8 mouse cellular contexts compared by ENCODE assay signal in the genomic region with DNA sequence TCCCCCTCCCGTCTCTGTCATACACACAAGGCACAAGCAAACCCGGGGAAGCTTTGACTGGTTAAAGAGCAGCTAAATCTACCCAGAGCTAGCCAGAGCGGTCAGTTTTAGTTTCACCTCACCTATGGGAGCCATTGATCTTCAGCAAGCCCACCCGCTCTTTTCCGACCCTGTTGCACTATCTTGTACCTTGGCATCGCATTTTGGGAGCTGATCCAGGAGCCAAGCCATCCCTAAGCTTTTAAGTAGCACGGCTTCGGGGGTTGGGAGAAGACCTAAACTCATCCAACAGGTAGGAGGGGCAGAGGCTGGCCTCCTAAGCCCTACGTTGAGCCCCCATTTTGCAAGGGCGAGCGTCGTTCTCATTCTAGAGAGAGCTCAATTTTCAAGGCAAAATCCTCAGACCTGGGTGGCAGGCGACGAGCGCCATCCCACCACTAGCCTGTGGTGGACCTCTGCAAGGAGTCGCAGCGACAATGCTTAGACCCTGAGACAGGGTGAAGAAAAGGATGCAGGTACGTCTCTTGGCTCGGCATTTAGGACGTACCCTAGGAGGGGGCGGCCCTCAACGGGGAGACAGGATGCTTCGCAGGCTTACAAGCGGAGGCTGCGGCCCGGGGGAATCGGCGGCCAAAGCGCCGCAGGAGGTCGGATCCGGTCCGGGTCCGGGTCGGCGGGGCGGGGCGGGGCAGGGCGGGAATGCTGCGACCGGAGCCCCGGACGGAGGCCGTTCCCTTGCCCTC. TPM values are rescaled to one million over a fixed set of nuclear protein-coding genes. Genes with fewer than 3 reads are reported as not detected.
DNase-seq lines count a peak whose midpoint lies in the region; ATAC-seq and TF ChIP-seq lines count a peak whose summit lies in the region.

No protein-coding gene starts in this region.

- peak overlapping the region; percentile 58 for H3K4me2 ChIP-seq in hindbrain, embryonic 14.5 days (replicated peaks)

- no peaks in the 10 kb centered on the region for H3K36me3 ChIP-seq in kidney, adult 2 months (ENCODE audit: control insufficient read depth, insufficient read depth, low read length)
- no peaks in the 10 kb centered on the region for H3K36me3 ChIP-seq in ES-Bruce4 (ENCODE audit: control insufficient read depth, insufficient read depth, low read length, poor library complexity, severe bottlenecking)
- peaks cover 9% of the 10 kb centered on the region; the same call in 1 of the 2 replicates for H3K36me3 ChIP-seq in embryonic facial prominence, embryonic 10.5 days (replicated peaks)
- H3K36me3 ChIP-seq in hindbrain, embryonic 14.5 days (replicated peaks; ENCODE audit: control insufficient read depth, insufficient read depth): peaks cover 9% of the 10 kb centered on the region; the same call in 1 of the 2 replicates
- 0 out of 2 replicates have a peak, but pooled peaks cover 4% of the 10 kb centered on the region for H3K36me3 ChIP-seq in midbrain, embryonic 10.5 days

- peak; percentile 76 for ATAC-seq in hindbrain, embryonic 14.5 days (ENCODE audit: low FRiP score)

- peak overlapping the region; percentile 72 for H3K27ac ChIP-seq in kidney, adult 2 months (ENCODE audit: insufficient read depth, low read depth, low read length)
- peak overlapping the region; percentile 84 for H3K27ac ChIP-seq in ES-Bruce4 (ENCODE audit: insufficient read depth, low read length)
- H3K27ac ChIP-seq in embryonic facial prominence, embryonic 10.5 days (replicated peaks): peak overlapping the region; percentile 93
- peak overlapping the region; percentile 83 for H3K27ac ChIP-seq in hindbrain, embryonic 14.5 days
- H3K27ac ChIP-seq in midbrain, embryonic 10.5 days (replicated peaks): peak overlapping the region; percentile 92

- H3K27me3 ChIP-seq in kidney, adult 2 months (replicated peaks; ENCODE audit: control insufficient read depth, insufficient read depth, low read length): no peaks in the 10 kb centered on the region
- no peaks in the 10 kb centered on the region for H3K27me3 ChIP-seq in ES-Bruce4 (ENCODE audit: control insufficient read depth, insufficient read depth, low read length, poor library complexity, severe bottlenecking)
- H3K27me3 ChIP-seq in embryonic facial prominence, embryonic 10.5 days (replicated peaks; ENCODE audit: low read depth, poor library complexity, severe bottlenecking): no peaks in the 10 kb centered on the region
- no peaks in the 10 kb centered on the region for H3K27me3 ChIP-seq in hindbrain, embryonic 14.5 days (ENCODE audit: control insufficient read depth, insufficient read depth, low read length)
- H3K27me3 ChIP-seq in midbrain, embryonic 10.5 days (ENCODE audit: low read depth, poor library complexity, severe bottlenecking): no peaks in the 10 kb centered on the region

- TF ChIP-seq POLR2A in kidney, adult 2 months (IDR thresholded peaks at IDR 0.05; ENCODE audit: low read depth, low read length): no peak
- TF ChIP-seq POLR2A in ES-Bruce4 (IDR thresholded peaks at IDR 0.05; ENCODE audit: insufficient read depth, low read length): no peak

- no peaks in the 10 kb centered on the region for H3K9me3 ChIP-seq in ES-Bruce4 (replicated peaks; ENCODE audit: control insufficient read depth, insufficient read depth, low read length, poor library complexity, severe bottlenecking)
- no peaks in the 10 kb centered on the region for H3K9me3 ChIP-seq in embryonic facial prominence, embryonic 10.5 days
- H3K9me3 ChIP-seq in hindbrain, embryonic 14.5 days (ENCODE audit: control insufficient read depth, low read length): no peaks in the 10 kb centered on the region
- H3K9me3 ChIP-seq in midbrain, embryonic 10.5 days (replicated peaks): no peaks in the 10 kb centered on the region

- H3K4me1 ChIP-seq in kidney, adult 2 months (ENCODE audit: control insufficient read depth, insufficient read depth, low read length): peaks cover 17% of the 10 kb centered on the region; the same call in 1 of the 2 replicates
- peaks cover 4% of the 10 kb centered on the region for H3K4me1 ChIP-seq in ES-Bruce4 (ENCODE audit: control insufficient read depth, insufficient read depth, low read length)
- H3K4me1 ChIP-seq in embryonic facial prominence, embryonic 10.5 days: peaks cover 36% of the 10 kb centered on the region
- H3K4me1 ChIP-seq in hindbrain, embryonic 14.5 days (replicated peaks; ENCODE audit: control insufficient read depth, insufficient read depth, low read length): peaks cover 30% of the 10 kb centered on the region
- H3K4me1 ChIP-seq in midbrain, embryonic 10.5 days: peaks cover 41% of the 10 kb centered on the region

- whole genome bisulfite sequencing in kidney, adult 2 months: 2% methylated on average over 44 of the region's 44 CpGs
- WGBS in embryonic facial prominence, embryonic 10.5 days: under 1% methylated on average over 44 of the region's 44 CpGs
- 2% methylated on average over 40 of the region's 44 CpGs for WGBS in hindbrain, embryonic 14.5 days
- 1% methylated on average over 38 of the region's 44 CpGs for WGBS in midbrain, embryonic 10.5 days

- peak overlapping the region; percentile 73 for H3K4me3 ChIP-seq in kidney, adult 2 months (ENCODE audit: insufficient read depth, low read depth, low read length)
- H3K4me3 ChIP-seq in ES-Bruce4 (ENCODE audit: low read depth, low read length): peak overlapping the region; percentile 94
- peak overlapping the region; percentile 97 for H3K4me3 ChIP-seq in embryonic facial prominence, embryonic 10.5 days
- H3K4me3 ChIP-seq in hindbrain, embryonic 14.5 days (replicated peaks; ENCODE audit: low read length): peak overlapping the region; percentile 57
- H3K4me3 ChIP-seq in midbrain, embryonic 10.5 days: peak overlapping the region; percentile 94

- TF ChIP-seq EP300 in ES-Bruce4 (IDR thresholded peaks at IDR 0.05; ENCODE audit: insufficient read depth, low read depth, low read length): no peak

- TF ChIP-seq CTCF in kidney, adult 2 months (conservative IDR thresholded peaks at IDR 0.05; ENCODE audit: insufficient read depth, insufficient read length, low read depth, low read length): no peak
- TF ChIP-seq CTCF in ES-Bruce4 (IDR thresholded peaks at IDR 0.05; ENCODE audit: low read depth, low read length): no peak

- peak overlapping the region; percentile 72 for H3K9ac ChIP-seq in ES-Bruce4 (ENCODE audit: low read depth, poor library complexity, severe bottlenecking)
- peak overlapping the region; percentile 78 for H3K9ac ChIP-seq in hindbrain, embryonic 14.5 days

- peak; percentile 34 for DNase-seq in kidney, adult 2 months
- no peak for DNase-seq in kidney, postnatal 25 days
- no peak for DNase-seq in embryonic facial prominence, embryonic 10.5 days (ENCODE audit: low spot score)
- peak; percentile 29 for DNase-seq in hindbrain, embryonic 14.5 days (ENCODE audit: low spot score)
- DNase-seq in midbrain, embryonic 10.5 days (ENCODE audit: low spot score): no peak
- DNase-seq in thymus, postnatal 25 days: no peak
- DNase-seq in thymus, postnatal 14 days: no peak

RNA-seq across cellular contexts. Expression of a gene that starts 0.5 kb away (rescaled TPM):
- 45.8 and 59.5 TPM in 2 replicates for polyA plus RNA-seq in kidney, adult 2 months (2012; rRNA removed)
- 33.8 and 35.1 TPM in 2 replicates for polyA plus RNA-seq in ES-Bruce4 (2011; ENCODE audit: insufficient read depth, insufficient read length, low read depth, missing spikeins)
- 7.1 and 7.4 TPM in 2 replicates for polyA plus RNA-seq in embryonic facial prominence, embryonic 10.5 days (2016; fragmentation: Nextera tagmentation; extraction: Ambion mirVana)
- polyA plus RNA-seq in hindbrain, embryonic 14.5 days (2014; fragmentation: Nextera tagmentation; extraction: Ambion mirVana): 13.2 and 16.0 TPM in 2 replicates
- polyA plus RNA-seq in midbrain, embryonic 10.5 days (2016; fragmentation: Nextera tagmentation; extraction: Ambion mirVana): 6.0 and 8.3 TPM in 2 replicates

RNA-seq across cellular contexts. Expression of a gene that starts 9.6 kb away (rescaled TPM):
- polyA plus RNA-seq in kidney, adult 2 months (2012; rRNA removed): 156 and 161 TPM in 2 replicates
- polyA plus RNA-seq in ES-Bruce4 (2011; ENCODE audit: insufficient read depth, insufficient read length, low read depth, missing spikeins): 171 and 173 TPM in 2 replicates
- 8.1 and 8.2 TPM in 2 replicates for polyA plus RNA-seq in embryonic facial prominence, embryonic 10.5 days (2016; fragmentation: Nextera tagmentation; extraction: Ambion mirVana)
- 18.7 and 18.8 TPM in 2 replicates for polyA plus RNA-seq in hindbrain, embryonic 14.5 days (2014; fragmentation: Nextera tagmentation; extraction: Ambion mirVana)
- polyA plus RNA-seq in midbrain, embryonic 10.5 days (2016; fragmentation: Nextera tagmentation; extraction: Ambion mirVana): 6.0 and 6.3 TPM in 2 replicates

RNA-seq across cellular contexts. Expression of a gene that starts 30.5 kb away (rescaled TPM):
- 49.0 and 69.1 TPM in 2 replicates for polyA plus RNA-seq in kidney, adult 2 months (2012; rRNA removed)
- polyA plus RNA-seq in ES-Bruce4 (2011; ENCODE audit: insufficient read depth, insufficient read length, low read depth, missing spikeins): 39.0 and 41.2 TPM in 2 replicates
- 35.2 and 37.7 TPM in 2 replicates for polyA plus RNA-seq in embryonic facial prominence, embryonic 10.5 days (2016; fragmentation: Nextera tagmentation; extraction: Ambion mirVana)
- polyA plus RNA-seq in hindbrain, embryonic 14.5 days (2014; fragmentation: Nextera tagmentation; extraction: Ambion mirVana): 27.2 TPM in 2 replicates
- polyA plus RNA-seq in midbrain, embryonic 10.5 days (2016; fragmentation: Nextera tagmentation; extraction: Ambion mirVana): 36.8 and 41.9 TPM in 2 replicates

RNA-seq across cellular contexts. Expression of a gene that starts 46.4 kb away (rescaled TPM):
- 4.7 and 4.8 TPM in 2 replicates for polyA plus RNA-seq in kidney, adult 2 months (2012; rRNA removed)
- 15.2 and 17.2 TPM in 2 replicates for polyA plus RNA-seq in ES-Bruce4 (2011; ENCODE audit: insufficient read depth, insufficient read length, low read depth, missing spikeins)
- 12.7 and 13.9 TPM in 2 replicates for polyA plus RNA-seq in embryonic facial prominence, embryonic 10.5 days (2016; fragmentation: Nextera tagmentation; extraction: Ambion mirVana)
- 1.6 and 1.9 TPM in 2 replicates for polyA plus RNA-seq in hindbrain, embryonic 14.5 days (2014; fragmentation: Nextera tagmentation; extraction: Ambion mirVana)
- polyA plus RNA-seq in midbrain, embryonic 10.5 days (2016; fragmentation: Nextera tagmentation; extraction: Ambion mirVana): 12.1 and 13.5 TPM in 2 replicates

RNA-seq across cellular contexts. Expression of a gene that starts 47.4 kb away (rescaled TPM):
- polyA plus RNA-seq in kidney, adult 2 months (2012; rRNA removed): 78.0 and 98.0 TPM in 2 replicates
- 6.5 and 8.0 TPM in 2 replicates for polyA plus RNA-seq in ES-Bruce4 (2011; ENCODE audit: insufficient read depth, insufficient read length, low read depth, missing spikeins)
- 18.3 and 19.9 TPM in 2 replicates for polyA plus RNA-seq in embryonic facial prominence, embryonic 10.5 days (2016; fragmentation: Nextera tagmentation; extraction: Ambion mirVana)
- 29.8 and 31.0 TPM in 2 replicates for polyA plus RNA-seq in hindbrain, embryonic 14.5 days (2014; fragmentation: Nextera tagmentation; extraction: Ambion mirVana)
- polyA plus RNA-seq in midbrain, embryonic 10.5 days (2016; fragmentation: Nextera tagmentation; extraction: Ambion mirVana): 16.9 and 18.6 TPM in 2 replicates

Comparison
In these comparisons a context has a peak if more than half of its experiments do, and no peak if none do; other contexts are left out.
1. DNase-seq: peak in kidney, adult 2 months (single experiment) and hindbrain, embryonic 14.5 days (single experiment); none in kidney, postnatal 25 days (0 of 2), embryonic facial prominence, embryonic 10.5 days (single experiment), midbrain, embryonic 10.5 days (single experiment), thymus, postnatal 25 days (single experiment) and thymus, postnatal 14 days (single experiment).
2. Peak in every context shown above with its lines, with median percentiles within 50 percentile points of each other: H3K27ac ChIP-seq and H3K4me3 ChIP-seq.